Mouse (Mus musculus): ENCODE data around the gene Hsd11b2. TPM values are rescaled to one million over a fixed set of nuclear protein-coding genes. Genes with fewer than 3 reads are reported as not detected.

The Hsd11b2 gene
- polyA plus RNA-seq, 1 experiment from 2014 or later: 0.48 TPM

GRCm38 (mm10) chr8:105482123-105482522, 36.4 kb upstream of the Hsd11b2 start:
- Histone ChIP-seq H3K4me3 (replicated peaks; ENCODE audit: low read length) (no peak overlapping the region), H3K4me2 (ENCODE audit: low read length) (no peak overlapping the region), H3K9me3 (ENCODE audit: control insufficient read depth, low read length) (no peaks in the 10 kb centered on the region), H3K36me3 (ENCODE audit: control insufficient read depth, insufficient read depth) (no peaks in the 10 kb centered on the region), H3K27ac (ENCODE audit: low read length) (no peak overlapping the region), H3K4me1 (replicated peaks; ENCODE audit: control insufficient read depth, insufficient read depth, low read length) (no peaks in the 10 kb centered on the region), H3K27me3 (replicated peaks; ENCODE audit: control insufficient read depth, insufficient read depth, low read length) (no peaks in the 10 kb centered on the region), H3K9ac (replicated peaks; ENCODE audit: low read depth, low read length) (no peak overlapping the region)
- WGBS: 83% methylated on average over 8 of the region's 8 CpGs
- ATAC-seq: no peak

GRCm38 (mm10) chr8:105483212-105484029, 35.1 kb upstream of the Hsd11b2 start:
- no peak overlapping the region for H3K9ac ChIP-seq (replicated peaks; ENCODE audit: low read depth, low read length)
- no peak for ATAC-seq

DNA sequence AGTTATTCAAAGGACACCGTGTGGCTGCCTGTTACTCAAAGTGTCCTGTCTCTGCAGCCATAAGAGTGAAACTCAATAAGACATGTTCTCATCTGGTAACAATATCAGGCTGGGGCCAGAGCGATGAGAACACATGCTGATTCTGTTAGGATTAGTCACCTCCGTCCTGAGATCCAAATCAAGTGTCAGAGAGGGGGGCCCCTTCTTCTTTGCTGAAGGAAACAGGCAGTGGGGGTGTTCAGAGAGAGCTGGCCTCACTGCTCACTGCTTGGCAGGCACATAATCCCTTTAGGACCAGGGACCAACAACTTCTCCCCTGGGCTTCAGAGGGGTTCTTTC, 34.6 kb upstream of the Hsd11b2 start:
- WGBS: 44% methylated on average over 3 of the region's 3 CpGs
- H3K9ac ChIP-seq (replicated peaks; ENCODE audit: low read depth, low read length): no peak overlapping the region
- no peak for ATAC-seq

More at GRCm38 (mm10) chr8:105483212-105484029, 35.1 kb upstream of the Hsd11b2 start:
- no peak overlapping the region for H3K27ac ChIP-seq (ENCODE audit: low read length)
- H3K9me3 ChIP-seq (ENCODE audit: control insufficient read depth, low read length): no peaks in the 10 kb centered on the region
- H3K36me3 ChIP-seq (ENCODE audit: control insufficient read depth, insufficient read depth): no peaks in the 10 kb centered on the region
- no peak overlapping the region for H3K4me3 ChIP-seq (replicated peaks; ENCODE audit: low read length)
- H3K4me2 ChIP-seq (ENCODE audit: low read length): no peak overlapping the region
- no peaks in the 10 kb centered on the region for H3K27me3 ChIP-seq (replicated peaks; ENCODE audit: control insufficient read depth, insufficient read depth, low read length)
- 36% methylated on average over 14 of the region's 14 CpGs for WGBS
- no peaks in the 10 kb centered on the region for H3K4me1 ChIP-seq (replicated peaks; ENCODE audit: control insufficient read depth, insufficient read depth, low read length)

DNA sequence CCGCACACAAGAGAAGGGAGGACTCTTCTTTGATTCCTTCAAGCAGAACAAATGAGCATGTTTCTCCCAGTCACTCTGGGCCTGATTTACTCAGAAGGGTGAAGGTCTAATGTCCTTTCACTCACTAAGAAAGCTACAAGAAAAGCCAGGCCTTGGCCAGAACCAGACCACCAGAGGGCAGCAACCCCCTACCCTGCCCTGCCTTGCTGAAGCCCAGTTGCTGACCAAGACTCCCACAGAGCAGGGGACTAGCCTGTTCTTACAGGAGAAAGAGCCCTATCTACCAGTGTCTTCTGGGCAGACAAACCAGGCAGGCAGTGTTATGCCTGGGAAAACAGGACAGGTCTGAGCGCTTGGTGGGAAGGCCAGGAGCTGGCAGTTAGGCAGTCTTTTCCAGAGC, 34.2 kb upstream of the Hsd11b2 start:
- H3K4me3 ChIP-seq (replicated peaks; ENCODE audit: low read length): no peak overlapping the region
- no peak overlapping the region for H3K4me2 ChIP-seq (ENCODE audit: low read length)
- H3K27me3 ChIP-seq (replicated peaks; ENCODE audit: control insufficient read depth, insufficient read depth, low read length): no peaks in the 10 kb centered on the region
- H3K9me3 ChIP-seq (ENCODE audit: control insufficient read depth, low read length): no peaks in the 10 kb centered on the region
- WGBS: 28% methylated on average over 2 of the region's 2 CpGs
- no peak overlapping the region for H3K27ac ChIP-seq (ENCODE audit: low read length)
- peak; percentile 31; the same call in 1 of the 2 replicates for ATAC-seq
- H3K4me1 ChIP-seq (replicated peaks; ENCODE audit: control insufficient read depth, insufficient read depth, low read length): no peaks in the 10 kb centered on the region
- no peaks in the 10 kb centered on the region for H3K36me3 ChIP-seq (ENCODE audit: control insufficient read depth, insufficient read depth)
- no peak overlapping the region for H3K9ac ChIP-seq (replicated peaks; ENCODE audit: low read depth, low read length)

More for the DNA sequence above, 34.6 kb upstream of the Hsd11b2 start:
- Histone ChIP-seq H3K4me3 (replicated peaks; ENCODE audit: low read length) (no peak overlapping the region), H3K36me3 (ENCODE audit: control insufficient read depth, insufficient read depth) (no peaks in the 10 kb centered on the region), H3K27ac (ENCODE audit: low read length) (no peak overlapping the region), H3K4me1 (replicated peaks; ENCODE audit: control insufficient read depth, insufficient read depth, low read length) (no peaks in the 10 kb centered on the region), H3K9me3 (ENCODE audit: control insufficient read depth, low read length) (no peaks in the 10 kb centered on the region), H3K4me2 (ENCODE audit: low read length) (no peak overlapping the region), H3K27me3 (replicated peaks; ENCODE audit: control insufficient read depth, insufficient read depth, low read length) (no peaks in the 10 kb centered on the region)

DNA sequence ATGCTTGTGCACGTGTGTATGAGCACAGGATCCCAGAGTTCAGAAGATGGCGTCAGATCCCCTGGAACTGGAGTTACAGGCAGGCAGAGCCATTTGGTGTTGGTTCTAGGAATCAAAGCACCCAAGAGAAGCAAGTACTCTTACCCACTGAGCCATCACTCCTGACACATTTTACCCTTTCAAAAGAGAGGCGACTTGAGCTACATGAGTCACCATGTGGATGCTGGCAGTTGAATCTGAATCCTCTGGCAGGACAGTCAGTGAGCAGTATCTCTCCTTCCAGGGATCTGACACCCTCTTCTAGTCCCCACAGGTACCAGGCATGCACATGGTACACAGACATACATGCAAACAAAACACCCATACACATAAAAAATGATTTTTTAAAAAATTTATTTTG, 30.5 kb upstream of the Hsd11b2 start:
- WGBS: 68% methylated on average over 3 of the region's 3 CpGs
- Histone ChIP-seq H3K36me3 (ENCODE audit: control insufficient read depth, insufficient read depth) (no peaks in the 10 kb centered on the region), H3K4me1 (replicated peaks; ENCODE audit: control insufficient read depth, insufficient read depth, low read length) (no peaks in the 10 kb centered on the region), H3K27ac (ENCODE audit: low read length) (no peak overlapping the region), H3K27me3 (replicated peaks; ENCODE audit: control insufficient read depth, insufficient read depth, low read length) (no peaks in the 10 kb centered on the region), H3K9me3 (ENCODE audit: control insufficient read depth, low read length) (no peaks in the 10 kb centered on the region), H3K9ac (replicated peaks; ENCODE audit: low read depth, low read length) (no peak overlapping the region), H3K4me3 (replicated peaks; ENCODE audit: low read length) (no peak overlapping the region), H3K4me2 (ENCODE audit: low read length) (no peak overlapping the region)
- no peak for ATAC-seq

DNA sequence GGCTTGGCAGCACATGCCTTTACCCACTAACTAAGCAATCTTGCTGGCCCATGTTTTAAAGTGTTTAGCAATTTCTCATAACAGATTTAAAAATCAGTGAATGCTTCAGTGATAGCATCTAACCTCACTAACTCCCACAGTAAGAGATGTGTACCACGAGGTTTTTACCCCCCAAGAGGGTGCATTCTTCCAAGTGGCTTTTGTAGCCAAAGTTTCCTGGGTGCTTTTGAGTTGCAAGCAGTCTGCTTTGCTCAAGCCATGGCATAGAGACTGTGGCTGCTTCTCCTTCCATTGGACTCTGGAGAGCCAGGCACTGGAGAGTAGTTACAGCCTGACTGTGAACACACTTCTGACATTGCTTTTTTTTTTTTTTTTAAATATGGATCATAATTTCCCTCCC, 29.3 kb upstream of the Hsd11b2 start:
- Histone ChIP-seq H3K4me3 (replicated peaks; ENCODE audit: low read length) (no peak overlapping the region), H3K27me3 (replicated peaks; ENCODE audit: control insufficient read depth, insufficient read depth, low read length) (no peaks in the 10 kb centered on the region), H3K4me2 (ENCODE audit: low read length) (no peak overlapping the region), H3K36me3 (ENCODE audit: control insufficient read depth, insufficient read depth) (no peaks in the 10 kb centered on the region), H3K9ac (replicated peaks; ENCODE audit: low read depth, low read length) (no peak overlapping the region), H3K4me1 (replicated peaks; ENCODE audit: control insufficient read depth, insufficient read depth, low read length) (no peaks in the 10 kb centered on the region), H3K27ac (ENCODE audit: low read length) (no peak overlapping the region), H3K9me3 (ENCODE audit: control insufficient read depth, low read length) (no peaks in the 10 kb centered on the region)
- WGBS: 41% methylated on average over 1 of the region's 1 CpGs
- no peak for ATAC-seq

- no peak for ATAC-seq
Observed at GRCm38 (mm10) chr8:105493495-105493894, 25.1 kb upstream of the Hsd11b2 start.

GRCm38 (mm10) chr8:105494566-105494965, 24.0 kb upstream of the Hsd11b2 start:
- peaks cover 15% of the 10 kb centered on the region for H3K4me1 ChIP-seq (replicated peaks; ENCODE audit: control insufficient read depth, insufficient read depth, low read length)
- no peak overlapping the region for H3K27ac ChIP-seq (ENCODE audit: low read length)
- no peak overlapping the region for H3K9ac ChIP-seq (replicated peaks; ENCODE audit: low read depth, low read length)
- no peak for ATAC-seq
- no peaks in the 10 kb centered on the region for H3K9me3 ChIP-seq (ENCODE audit: control insufficient read depth, low read length)
- H3K36me3 ChIP-seq (ENCODE audit: control insufficient read depth, insufficient read depth): no peaks in the 10 kb centered on the region
- no peaks in the 10 kb centered on the region for H3K27me3 ChIP-seq (replicated peaks; ENCODE audit: control insufficient read depth, insufficient read depth, low read length)
- 88% methylated on average over 3 of the region's 3 CpGs for WGBS
- H3K4me2 ChIP-seq (ENCODE audit: low read length): no peak overlapping the region
- no peak overlapping the region for H3K4me3 ChIP-seq (replicated peaks; ENCODE audit: low read length)

More at GRCm38 (mm10) chr8:105493495-105493894, 25.1 kb upstream of the Hsd11b2 start:
- Histone ChIP-seq H3K9me3 (ENCODE audit: control insufficient read depth, low read length) (no peaks in the 10 kb centered on the region), H3K4me2 (ENCODE audit: low read length) (no peak overlapping the region), H3K4me1 (replicated peaks; ENCODE audit: control insufficient read depth, insufficient read depth, low read length) (peaks cover 15% of the 10 kb centered on the region), H3K27me3 (replicated peaks; ENCODE audit: control insufficient read depth, insufficient read depth, low read length) (no peaks in the 10 kb centered on the region), H3K4me3 (replicated peaks; ENCODE audit: low read length) (no peak overlapping the region), H3K36me3 (ENCODE audit: control insufficient read depth, insufficient read depth) (no peaks in the 10 kb centered on the region), H3K9ac (replicated peaks; ENCODE audit: low read depth, low read length) (no peak overlapping the region), H3K27ac (ENCODE audit: low read length) (no peak overlapping the region)
- 66% methylated on average over 3 of the region's 3 CpGs for WGBS

- Histone ChIP-seq H3K36me3 (ENCODE audit: control insufficient read depth, insufficient read depth) (no peaks in the 10 kb centered on the region), H3K27ac (ENCODE audit: low read length) (no peak overlapping the region; the same call in 1 of the 2 replicates), H3K4me1 (replicated peaks; ENCODE audit: control insufficient read depth, insufficient read depth, low read length) (peaks cover 15% of the 10 kb centered on the region), H3K27me3 (replicated peaks; ENCODE audit: control insufficient read depth, insufficient read depth, low read length) (no peaks in the 10 kb centered on the region), H3K4me2 (ENCODE audit: low read length) (peak overlapping the region; percentile 98), H3K9ac (replicated peaks; ENCODE audit: low read depth, low read length) (peak overlapping the region; percentile 90), H3K4me3 (replicated peaks; ENCODE audit: low read length) (peak overlapping the region; percentile 84), H3K9me3 (ENCODE audit: control insufficient read depth, low read length) (no peaks in the 10 kb centered on the region)
- WGBS: 23% methylated on average over 17 of the region's 17 CpGs
- ATAC-seq: peak; percentile 18; the same call in 1 of the 2 replicates
Observed at GRCm38 (mm10) chr8:105495350-105496302, 22.9 kb upstream of the Hsd11b2 start.
